Mouse (Mus musculus) ES-E14 (cell line): ENCODE measurements around the gene Nr1d2. TPM values are rescaled to one million over a fixed set of nuclear protein-coding genes. Genes with fewer than 3 reads are reported as not detected.

ENCODE experiments used
- DNase-seq: peaks from one replicate; pipeline ENCODE4 v3.0.0-alpha.2; 2013; ENCODE audit warnings: low read depth, low spot score
- H3K27ac ChIP-seq: 2 replicates; pipeline ENCODE4 v1.5.1; 2012; ENCODE audit warnings: low read depth, mild to moderate bottlenecking, low read length, moderate library complexity, mixed read lengths; ENCODE audit not compliant: poor library complexity, insufficient read depth, severe bottlenecking
- H3K36me3 ChIP-seq: 2 replicates; pipeline ENCODE4 v1.6.1; 2012; ENCODE audit warnings: mild to moderate bottlenecking, low read length, moderate library complexity, mixed read lengths; ENCODE audit not compliant: control insufficient read depth, poor library complexity, insufficient read depth, severe bottlenecking
- H3K4me1 ChIP-seq, 2 experiments: fragments of 150-350 bp in 1 of 2; sonication (generic) in 1 of 2; 2 replicates each; pipeline ENCODE4 v1.6.1; 2012; ENCODE audit warnings: low read length in 2 of 2, mild to moderate bottlenecking in 1 of 2, mixed read lengths in 1 of 2; ENCODE audit not compliant: control insufficient read depth in 2 of 2, insufficient read depth in 2 of 2, poor library complexity in 1 of 2
- H3K4me3 ChIP-seq, 2 experiments: fragments of 150-350 bp in 1 of 2; sonication (generic) in 1 of 2; 2 replicates each; pipeline ENCODE4 v1.5.1; 2012; ENCODE audit warnings: low read length in 2 of 2, low read depth in 1 of 2, mild to moderate bottlenecking in 1 of 2, mixed read lengths in 1 of 2; ENCODE audit not compliant: insufficient read depth in 1 of 2, poor library complexity in 1 of 2, severe bottlenecking in 1 of 2
- H3K9ac ChIP-seq: 2 replicates; pipeline ENCODE4 v1.6.1; 2012; ENCODE audit warnings: low read depth, mild to moderate bottlenecking, low read length, mixed read lengths; ENCODE audit not compliant: poor library complexity, insufficient read depth, severe bottlenecking
- H3K9me3 ChIP-seq: fragments of 150-350 bp; sonication (generic); 2 replicates; pipeline ENCODE4 v1.6.1; 2012; ENCODE audit warnings: low read depth, mild to moderate bottlenecking, low read length; ENCODE audit not compliant: control insufficient read depth, insufficient read depth
- CHD2 ChIP-seq: IDR thresholded peaks from 2 replicates; pipeline ENCODE4 v1.6.1; 2014; ENCODE audit warnings: mild to moderate bottlenecking, low read depth, low read length, inconsistent platforms
- HCFC1 ChIP-seq: IDR thresholded peaks from 2 replicates; pipeline ENCODE4 v1.6.1; 2012; ENCODE audit warnings: low read length, inconsistent platforms, borderline replicate concordance; ENCODE audit not compliant: insufficient read depth
- MAFK ChIP-seq: IDR thresholded peaks from 2 replicates; pipeline ENCODE4 v1.6.1; 2014; ENCODE audit warnings: mild to moderate bottlenecking, low read depth, low read length, inconsistent platforms; ENCODE audit not compliant: insufficient read depth
- ZC3H11A ChIP-seq: IDR thresholded peaks from 2 replicates; pipeline ENCODE4 v1.6.1; 2012; ENCODE audit warnings: low read depth, mild to moderate bottlenecking, inconsistent platforms, low read length, borderline replicate concordance
- ZNF384 ChIP-seq: IDR thresholded peaks from 2 replicates; pipeline ENCODE4 v1.6.1; 2012; ENCODE audit warnings: low read depth, low read length, inconsistent platforms
- in situ Hi-C, 2 experiments: fragments of 600-800 bp; cut with MboI; formaldehyde crosslinking; loops; one replicate each; pipeline ENCODE4 v1.15.1; 2025; ENCODE audit warnings: low sequenced_read_pairs in 2 of 2, inconsistent platforms in 1 of 2; ENCODE audit not compliant: unreplicated experiment in 2 of 2
- total RNA-seq: library from RNA; depleted of rRNA; stranded (reverse); fragments of 300-350 nt; gene quantifications from 2 replicates; pipeline ENCODE4 v1.2.3, GENCODE M21; 2012; rRNA removed

The Nr1d2 gene
- total RNA-seq, result 18.7 TPM in 2 replicates

DNA sequence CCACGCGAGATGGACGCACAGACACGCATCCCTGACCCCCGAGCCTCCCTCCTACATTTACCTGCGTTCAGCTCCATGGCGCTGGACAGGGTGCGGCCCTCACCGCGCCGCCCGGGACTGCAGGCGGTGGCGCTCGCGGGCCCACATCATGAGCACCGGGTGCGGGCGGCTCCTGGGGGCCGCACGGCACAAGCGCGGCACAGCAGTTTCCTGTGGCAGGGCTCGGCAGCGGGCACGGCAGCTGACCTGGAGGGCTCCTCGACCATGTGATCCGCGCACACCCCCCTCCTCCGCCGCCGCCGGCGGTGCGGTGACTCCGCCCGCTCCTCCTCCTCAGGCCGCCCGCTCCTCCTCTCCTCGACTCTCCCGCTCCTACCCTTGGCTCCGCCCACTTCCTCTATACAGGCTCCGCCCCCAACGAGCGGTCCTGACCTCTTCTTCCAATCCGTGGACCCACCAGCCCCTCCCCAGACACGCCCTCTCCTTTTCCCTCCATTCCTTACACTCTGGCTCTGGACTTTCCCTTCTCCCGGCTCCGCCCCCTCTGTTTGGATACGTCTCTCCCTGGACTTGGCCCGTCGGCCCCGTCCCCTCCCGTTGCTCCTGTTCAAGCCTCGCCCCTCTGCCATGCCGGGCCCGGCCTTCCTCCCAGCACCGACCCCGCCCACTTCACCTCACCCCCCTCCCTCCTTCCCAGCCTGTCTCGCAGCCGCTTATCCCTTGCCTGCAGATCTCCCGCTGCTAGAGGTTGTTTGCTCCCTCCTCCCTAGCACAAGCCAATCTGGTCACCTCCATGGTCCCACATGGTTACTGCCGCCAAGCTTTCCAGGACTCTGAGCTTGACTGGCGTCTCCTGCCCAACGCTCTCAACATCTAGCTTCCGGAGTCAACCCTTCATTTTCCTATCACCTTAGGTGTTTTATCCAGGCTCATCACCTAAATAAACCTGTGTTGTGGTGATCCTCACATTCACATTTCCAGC, at the start of gene Nr1d2:
Gene Nr1d2, minus strand, starts transcription at position 378 of the 982 bp plus-strand sequence.
- no peak for TF ChIP-seq ZNF384
- TF ChIP-seq HCFC1, result no peak
- no peak for TF ChIP-seq CHD2
- TF ChIP-seq MAFK, result no peak
- TF ChIP-seq ZC3H11A, result no peak
- H3K4me3 ChIP-seq, result peak within 1 kb of the TSS; percentile 83 to 87
- H3K36me3 ChIP-seq, result no peaks in the 10 kb centered on the region
- in situ Hi-C loops, result no loop called here
- H3K9ac ChIP-seq, result peak within 1 kb of the TSS; percentile 87
- DNase-seq, result peak; percentile 100
- peak within 1 kb of the TSS; percentile 94 for H3K27ac ChIP-seq
- no peaks in the 10 kb centered on the region for H3K9me3 ChIP-seq
- H3K4me1 ChIP-seq, result no peaks in the 10 kb centered on the region; a peak in 2 of 4 replicates

DNA sequence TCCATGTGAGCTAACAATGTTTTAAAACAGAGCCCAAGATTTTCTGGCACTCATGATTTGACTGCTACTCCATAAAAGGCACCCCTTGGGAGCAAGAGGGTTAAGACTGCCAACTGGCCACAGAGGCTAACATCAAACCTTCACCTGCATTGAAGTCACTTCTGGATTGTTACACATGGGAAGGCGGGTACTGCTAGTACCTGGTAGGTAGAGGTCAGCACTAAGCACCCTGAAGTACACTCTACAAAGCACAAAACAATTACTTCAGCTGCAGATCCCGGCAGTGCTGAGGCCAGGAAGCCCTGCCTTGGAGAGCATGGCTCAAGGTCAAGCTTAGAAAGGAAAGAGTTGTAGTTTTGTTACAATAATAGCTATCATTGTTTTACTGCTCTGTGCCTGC, 48.5 kb upstream of the Nr1d2 start:
- DNase-seq, result no peak
- H3K4me1 ChIP-seq, result peaks cover 0 to 2% of the 10 kb centered on the region in 2 experiments; a peak in 1 of 4 replicates
- no peak overlapping the region for H3K4me3 ChIP-seq
- no peak overlapping the region for H3K27ac ChIP-seq
- H3K9me3 ChIP-seq, result no peaks in the 10 kb centered on the region; the same call in 1 of the 2 replicates
- H3K36me3 ChIP-seq, result no peaks in the 10 kb centered on the region
- in situ Hi-C loops, result no loop called here
- H3K9ac ChIP-seq, result no peak overlapping the region
- TF ChIP-seq CHD2 (no peak), ZNF384 (no peak), ZC3H11A (no peak), HCFC1 (no peak), MAFK (no peak)

DNA sequence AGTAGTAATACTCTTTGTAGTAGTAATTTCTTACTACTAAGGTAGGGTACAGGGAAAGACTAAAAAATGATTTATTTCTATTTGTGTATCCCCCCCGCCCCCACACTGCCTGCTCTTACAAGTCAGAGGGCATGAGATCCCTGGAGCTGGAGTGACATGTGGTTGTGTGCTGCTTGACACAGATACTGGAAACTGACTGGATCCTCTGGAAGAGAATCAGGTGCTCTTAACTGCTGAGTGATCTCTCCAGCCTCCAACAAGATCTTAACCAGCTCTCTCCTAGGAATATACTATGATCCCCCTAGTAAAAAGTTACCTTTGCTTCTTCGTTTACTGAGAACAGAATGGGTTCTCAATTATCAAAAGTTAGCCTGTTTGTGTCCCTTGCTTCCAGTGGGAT, 47.5 kb upstream of the Nr1d2 start:
- DNase-seq, result no peak
- H3K36me3 ChIP-seq, result peaks cover 2% of the 10 kb centered on the region; the same call in 1 of the 2 replicates
- H3K27ac ChIP-seq, result no peak overlapping the region
- no peak overlapping the region for H3K9ac ChIP-seq
- no peaks in the 10 kb centered on the region; the same call in 1 of the 2 replicates for H3K9me3 ChIP-seq
- H3K4me3 ChIP-seq, result no peak overlapping the region
- TF ChIP-seq CHD2, result no peak
- TF ChIP-seq ZNF384, result no peak
- no peak for TF ChIP-seq MAFK
- TF ChIP-seq HCFC1, result no peak
- TF ChIP-seq ZC3H11A, result no peak
- in situ Hi-C loops, result no loop called here
- peaks cover 0 to 2% of the 10 kb centered on the region in 2 experiments; a peak in 1 of 4 replicates for H3K4me1 ChIP-seq

DNA sequence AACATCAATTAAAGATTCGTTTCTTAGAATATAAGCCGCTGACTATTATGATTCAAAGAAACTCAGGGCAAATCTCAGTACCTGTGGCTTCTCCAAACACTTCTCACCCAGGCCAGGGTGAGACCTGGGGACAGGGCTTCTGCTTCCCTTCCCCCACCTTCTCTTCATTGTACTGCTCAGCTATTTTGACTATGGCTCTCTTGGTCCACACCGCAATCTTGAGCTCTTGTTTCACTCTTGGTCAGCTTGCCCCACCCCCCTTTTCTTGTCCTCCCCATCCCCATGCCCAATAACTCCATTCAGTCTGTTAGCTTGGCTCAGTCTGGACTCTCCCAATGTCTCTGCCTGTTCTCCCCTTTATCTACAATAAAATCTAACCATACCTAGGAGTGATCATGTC, 46.5 kb upstream of the Nr1d2 start:
- DNase-seq, result no peak
- Histone ChIP-seq H3K4me1 (peaks cover 0 to 2% of the 10 kb centered on the region in 2 experiments; a peak in 1 of 4 replicates), H3K36me3 (peaks cover 2% of the 10 kb centered on the region; the same call in 1 of the 2 replicates), H3K9me3 (no peaks in the 10 kb centered on the region; the same call in 1 of the 2 replicates), H3K4me3 (no peak overlapping the region), H3K27ac (no peak overlapping the region), H3K9ac (no peak overlapping the region)
- TF ChIP-seq ZNF384, result no peak
- TF ChIP-seq HCFC1, result no peak
- TF ChIP-seq ZC3H11A, result no peak
- no peak for TF ChIP-seq MAFK
- TF ChIP-seq CHD2, result no peak
- in situ Hi-C loops, result no loop called here
